Mouse (Mus musculus) lung, postnatal 0 days (tissue): ENCODE measurements at regions not wholly inside any gene's neighbourhood (a gene's known extent, or its start where the extent isn't known, plus 50 kb on each side); places are given as distances from the start of the nearest gene placed in this dataset.

Source experiments
- CTCF ChIP-seq: IDR thresholded peaks from 2 replicates; pipeline ENCODE4 v1.5.1; 2016; ENCODE audit warnings: antibody characterized with exemption, mild to moderate bottlenecking
- EP300 ChIP-seq: IDR thresholded peaks from 2 replicates; pipeline ENCODE4 v1.6.1; 2016; ENCODE audit warnings: antibody characterized with exemption, mild to moderate bottlenecking, control low read depth

DNA sequence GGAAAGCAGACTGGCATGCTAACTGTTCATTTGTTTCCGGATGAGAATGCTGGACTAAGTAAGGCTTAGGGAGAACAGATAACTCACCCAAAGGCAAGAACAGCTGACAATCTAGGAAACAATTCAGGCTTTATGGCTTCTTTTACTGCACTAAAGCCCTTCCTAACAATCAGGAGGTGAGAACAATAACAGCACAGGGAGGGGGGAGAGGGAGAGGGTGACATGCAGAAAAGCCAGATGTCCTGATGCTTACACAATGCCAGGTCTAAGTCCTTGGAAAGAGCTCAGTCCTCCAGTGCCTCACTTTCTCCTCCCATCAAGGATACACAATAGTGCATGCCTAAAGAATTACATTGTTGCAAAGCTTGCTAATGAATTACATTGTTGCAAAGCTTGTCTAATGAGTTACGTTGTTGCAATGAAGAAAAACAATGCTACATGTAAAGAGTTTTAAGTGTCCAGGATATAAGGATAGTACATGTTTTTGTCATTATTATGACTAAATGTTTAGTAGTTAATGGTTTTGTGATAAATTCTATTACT, 165.3 kb upstream of the Lrig3 start:
- TF ChIP-seq CTCF (no peak), EP300 (no peak)
